Mouse (Mus musculus) embryonic facial prominence, embryonic 10.5 days (tissue): Measurements from ENCODE around the gene Pdgfd. TPM values are rescaled to one million over a fixed set of nuclear protein-coding genes. Genes with fewer than 3 reads are reported as not detected.
A peak's percentile ranks its signal among the peaks of the same experiment; 100 is the strongest.
"Not testable (repeated sequence)": the region's sequence is repeated elsewhere in the genome, so short reads cannot be mapped to it uniquely, and the experiment has no call there.

ENCODE experiments used
- DNase-seq: peaks from one replicate; pipeline ENCODE4 v3.0.0-alpha.2; 2017; ENCODE audit warnings: low spot score
- H3K27ac ChIP-seq: fragments of 300-500 bp; sonication (generic); replicated peaks from 2 replicates; pipeline ENCODE4 v1.5.1; 2016; ENCODE audit warnings: mild to moderate bottlenecking
- H3K27me3 ChIP-seq: fragments of 300-500 bp; sonication (generic); replicated peaks from 2 replicates; pipeline ENCODE4 v1.6.1; 2016; ENCODE audit warnings: low read depth, mild to moderate bottlenecking; ENCODE audit not compliant: poor library complexity, severe bottlenecking
- H3K36me3 ChIP-seq: fragments of 300-500 bp; sonication (generic); replicated peaks from 2 replicates; pipeline ENCODE4 v1.6.1; 2016; ENCODE audit warnings: mild to moderate bottlenecking, moderate library complexity
- H3K4me1 ChIP-seq: fragments of 300-500 bp; sonication (generic); 2 replicates; pipeline ENCODE4 v1.6.1; 2016
- H3K4me3 ChIP-seq: fragments of 300-500 bp; sonication (generic); 2 replicates; pipeline ENCODE4 v1.5.1; 2016; ENCODE audit warnings: mild to moderate bottlenecking, moderate library complexity
- H3K9me3 ChIP-seq: fragments of 300-500 bp; sonication (generic); 2 replicates; pipeline ENCODE4 v1.6.1; 2016; ENCODE audit warnings: mild to moderate bottlenecking
- WGBS: fragments of 180-500 bp; shearing (Covaris S2); methylation state at CpG from one replicate; pipeline ENCODE4 v1.1.7; 2016; 5-methylcytosine and 5-hydroxymethylcytosine counted together
- polyA plus RNA-seq: library from polyadenylated mRNA; unstranded; fragments of >200 nt; fragmentation: Nextera tagmentation; extraction: Ambion mirVana; gene quantifications from 2 replicates; pipeline ENCODE4 v1.2.1, GENCODE M21; 2016

Gene Pdgfd
- 3.5 and 4.0 TPM in 2 replicates for polyA plus RNA-seq

DNA sequence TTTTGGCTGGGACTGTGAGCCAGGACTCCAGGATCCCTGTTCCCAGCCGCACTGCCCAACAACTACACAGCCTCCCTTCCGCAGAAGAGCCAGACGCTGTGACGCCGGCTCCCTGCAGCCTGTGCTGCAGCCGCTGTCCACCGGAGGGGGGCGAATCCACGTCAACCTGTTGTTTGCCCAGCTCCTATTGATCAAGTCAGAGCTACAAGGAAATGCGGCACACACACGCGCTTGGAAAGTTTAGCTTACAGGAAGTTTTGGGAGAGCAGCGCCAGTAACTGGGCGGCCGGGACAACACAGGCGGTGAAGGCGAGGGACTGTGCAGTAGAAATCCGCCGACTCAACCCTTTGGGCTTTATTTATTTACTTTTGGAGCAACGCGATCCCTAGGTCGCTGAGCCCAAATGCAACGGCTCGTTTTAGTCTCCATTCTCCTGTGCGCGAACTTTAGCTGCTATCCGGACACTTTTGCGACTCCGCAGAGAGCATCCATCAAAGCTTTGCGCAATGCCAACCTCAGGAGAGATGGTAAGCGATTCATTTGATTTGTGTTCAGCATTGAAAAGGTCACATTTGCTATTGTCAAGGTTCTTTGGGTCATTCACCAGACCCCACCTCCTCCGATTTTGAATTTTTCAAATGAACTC, at the start of gene Pdgfd:
Gene Pdgfd (plus strand): TSS at position 194 of the 647 bp plus-strand sequence.
- peak within 1 kb of the TSS; percentile 79 for H3K27ac ChIP-seq

DNA sequence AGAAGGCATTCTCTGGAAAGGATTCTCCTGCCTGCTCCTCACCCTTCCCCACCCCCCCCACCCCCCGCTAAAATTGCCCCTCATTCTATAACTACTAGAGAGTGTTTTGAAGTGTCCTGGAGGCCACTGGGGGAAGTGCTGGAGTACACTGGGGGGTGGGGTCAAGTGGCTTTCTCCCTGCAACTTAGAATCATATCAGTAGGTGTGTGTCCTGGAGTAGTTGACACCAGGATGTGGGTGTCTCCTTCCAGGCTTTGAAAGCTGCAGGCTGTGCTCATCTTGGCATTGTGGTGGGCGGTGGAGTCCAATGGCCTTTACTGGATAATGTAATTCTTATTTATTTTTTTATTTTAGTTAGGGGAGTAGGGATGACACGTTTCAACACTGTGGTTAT, 651 bp downstream of the Pdgfd start:
- Histone ChIP-seq H3K27ac (peak overlapping the region; percentile 79; the same call in 1 of the 2 replicates), H3K27me3 (no peaks in the 10 kb centered on the region), H3K4me3 (peak overlapping the region; percentile 62), H3K9me3 (no peaks in the 10 kb centered on the region), H3K36me3 (no peaks in the 10 kb centered on the region), H3K4me1 (peaks cover 12% of the 10 kb centered on the region)
- DNase-seq = peak; percentile 40
- 49% methylated on average over 3 of the region's 3 CpGs for WGBS

More for the DNA sequence above, at the start of gene Pdgfd:
- 2% methylated on average over 32 of the region's 32 CpGs for WGBS
- no peaks in the 10 kb centered on the region for H3K27me3 ChIP-seq
- H3K4me3 ChIP-seq = peak within 1 kb of the TSS; percentile 62
- H3K9me3 ChIP-seq = no peaks in the 10 kb centered on the region
- H3K36me3 ChIP-seq = no peaks in the 10 kb centered on the region
- peaks cover 12% of the 10 kb centered on the region for H3K4me1 ChIP-seq
- DNase-seq = peak; percentile 87

DNA sequence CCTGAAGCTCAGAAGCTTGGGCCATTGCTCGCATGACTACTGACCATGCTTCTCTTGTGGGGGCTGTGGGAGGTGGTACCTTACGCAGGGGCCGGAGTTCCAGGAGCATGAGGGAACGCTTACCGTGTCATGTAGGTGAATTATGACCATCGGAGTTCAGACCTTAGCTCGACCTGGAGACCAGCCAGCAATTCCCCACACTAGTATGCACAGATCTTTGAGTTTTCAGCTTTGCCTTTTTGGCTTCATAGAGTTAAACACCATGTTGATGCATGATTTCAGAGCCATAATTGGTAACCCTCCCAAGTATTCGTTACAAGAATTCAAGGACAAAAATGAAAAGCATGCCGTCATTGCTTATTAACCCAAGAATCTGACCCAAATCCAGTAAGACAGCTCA, 2.6 kb downstream of the Pdgfd start:
- DNase-seq = no peak

DNA sequence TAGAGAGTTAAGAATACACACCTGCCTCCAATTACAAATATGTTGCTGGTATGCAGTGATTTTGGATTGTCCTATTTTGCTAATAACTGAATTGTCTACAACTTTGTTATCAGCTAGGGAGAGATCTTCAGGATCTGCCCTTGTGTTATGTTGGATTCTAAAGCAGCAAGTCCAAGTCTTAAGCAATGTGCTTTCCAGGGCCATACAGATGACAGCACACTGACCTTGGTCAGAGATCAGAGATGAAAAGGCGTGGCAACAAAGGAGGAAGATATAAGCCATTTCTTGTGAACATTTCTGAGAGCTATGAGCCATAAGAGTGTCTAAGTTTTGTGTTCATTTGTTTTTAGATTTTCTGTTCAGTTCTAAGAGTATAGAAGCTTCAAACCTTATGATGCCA, 4.9 kb downstream of the Pdgfd start:
- no peaks in the 10 kb centered on the region for H3K36me3 ChIP-seq
- no peak for DNase-seq
- H3K9me3 ChIP-seq = no peaks in the 10 kb centered on the region
- 85% methylated on average over 1 of the region's 1 CpGs for WGBS
- no peak overlapping the region for H3K4me3 ChIP-seq
- no peaks in the 10 kb centered on the region for H3K27me3 ChIP-seq
- H3K27ac ChIP-seq = no peak overlapping the region
- H3K4me1 ChIP-seq = peaks cover 8% of the 10 kb centered on the region

More for the DNA sequence above, 2.6 kb downstream of the Pdgfd start:
- Histone ChIP-seq H3K4me1 (peaks cover 12% of the 10 kb centered on the region), H3K27me3 (no peaks in the 10 kb centered on the region), H3K27ac (no peak overlapping the region), H3K9me3 (no peaks in the 10 kb centered on the region), H3K36me3 (no peaks in the 10 kb centered on the region), H3K4me3 (no peak overlapping the region)
- WGBS = 91% methylated on average over 9 of the region's 9 CpGs

DNA sequence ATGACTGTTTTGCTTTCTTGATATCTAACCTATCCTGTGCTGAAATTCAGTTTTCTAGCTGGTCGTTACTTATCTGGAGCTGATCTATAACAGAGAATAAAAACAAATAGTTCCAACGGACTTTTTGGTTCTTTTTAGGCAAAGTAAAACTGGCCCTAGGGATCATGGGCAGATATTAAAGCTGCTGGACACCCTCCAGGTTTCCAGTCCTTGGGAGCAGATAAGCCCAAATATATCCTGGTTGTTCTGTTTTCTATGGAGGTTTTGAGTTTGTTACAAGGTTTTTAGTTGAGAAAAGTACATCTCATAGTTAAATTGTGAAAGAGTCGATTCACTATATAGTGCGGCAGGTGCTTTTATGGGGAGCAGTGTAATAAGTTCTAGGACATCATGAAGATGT, 7.3 kb downstream of the Pdgfd start:
- no peak overlapping the region for H3K27ac ChIP-seq
- DNase-seq = no peak
- no peaks in the 10 kb centered on the region for H3K9me3 ChIP-seq
- WGBS = 89% methylated on average over 4 of the region's 4 CpGs
- H3K4me3 ChIP-seq = no peak overlapping the region
- H3K27me3 ChIP-seq = no peaks in the 10 kb centered on the region
- H3K4me1 ChIP-seq = no peaks in the 10 kb centered on the region
- no peaks in the 10 kb centered on the region for H3K36me3 ChIP-seq

DNA sequence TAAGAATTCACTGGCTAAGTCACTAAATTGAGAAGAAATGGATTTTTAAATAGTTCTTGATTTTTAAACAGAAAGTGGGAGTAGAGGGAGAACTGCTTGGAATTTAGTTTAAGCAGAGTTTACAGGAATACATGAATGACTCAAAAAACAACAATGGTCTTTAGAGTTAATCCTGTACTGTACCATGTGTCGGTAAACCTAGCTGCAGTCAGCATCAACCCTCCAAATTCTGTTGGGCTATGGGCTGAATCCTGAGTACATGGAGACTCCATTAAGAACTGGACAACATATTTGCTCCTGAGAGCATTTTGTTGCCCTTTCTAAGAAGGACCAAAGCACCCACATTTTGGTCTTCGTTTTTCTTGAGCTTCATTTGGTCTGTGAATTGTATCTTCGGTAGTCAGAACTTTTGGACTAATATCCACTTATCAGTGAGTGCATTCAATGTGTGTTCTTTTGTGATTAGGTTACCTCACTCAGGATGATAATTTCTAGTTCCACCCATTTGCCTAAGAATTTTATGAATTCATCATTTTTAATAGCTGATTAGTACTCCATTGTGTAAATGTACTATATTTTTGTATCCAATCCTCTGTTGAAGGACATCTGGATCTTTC, 14.0 kb downstream of the Pdgfd start:
- Histone ChIP-seq H3K9me3 (no peaks in the 10 kb centered on the region), H3K27ac (no peak overlapping the region), H3K4me3 (no peak overlapping the region), H3K36me3 (no peaks in the 10 kb centered on the region), H3K4me1 (no peaks in the 10 kb centered on the region), H3K27me3 (no peaks in the 10 kb centered on the region)
- WGBS = 89% methylated on average over 3 of the region's 3 CpGs
- no peak for DNase-seq

DNA sequence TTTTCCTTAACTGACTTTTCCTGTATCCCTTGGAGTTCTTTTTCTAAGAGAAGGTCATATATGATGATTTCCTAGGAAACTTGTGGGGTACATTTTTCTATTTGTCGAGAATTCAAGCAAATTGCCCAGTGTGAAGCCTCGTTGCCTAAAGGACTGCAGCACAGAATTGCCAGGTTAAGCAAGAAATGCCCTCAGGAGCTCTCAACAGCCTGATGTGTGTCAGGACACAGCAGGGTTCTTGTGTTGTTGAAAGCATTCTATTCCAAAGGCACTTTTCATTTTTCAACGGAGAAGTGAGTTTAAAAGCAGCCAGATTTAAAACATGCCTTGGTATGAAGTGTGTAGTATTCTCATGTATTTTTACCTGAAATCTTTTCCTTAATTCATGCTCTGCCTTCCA, 19.6 kb downstream of the Pdgfd start:
- Histone ChIP-seq H3K9me3 (no peaks in the 10 kb centered on the region), H3K4me1 (no peaks in the 10 kb centered on the region), H3K4me3 (no peak overlapping the region), H3K27ac (no peak overlapping the region), H3K27me3 (no peaks in the 10 kb centered on the region), H3K36me3 (no peaks in the 10 kb centered on the region)
- DNase-seq = no peak
- 16% methylated on average over 3 of the region's 3 CpGs for WGBS

DNA sequence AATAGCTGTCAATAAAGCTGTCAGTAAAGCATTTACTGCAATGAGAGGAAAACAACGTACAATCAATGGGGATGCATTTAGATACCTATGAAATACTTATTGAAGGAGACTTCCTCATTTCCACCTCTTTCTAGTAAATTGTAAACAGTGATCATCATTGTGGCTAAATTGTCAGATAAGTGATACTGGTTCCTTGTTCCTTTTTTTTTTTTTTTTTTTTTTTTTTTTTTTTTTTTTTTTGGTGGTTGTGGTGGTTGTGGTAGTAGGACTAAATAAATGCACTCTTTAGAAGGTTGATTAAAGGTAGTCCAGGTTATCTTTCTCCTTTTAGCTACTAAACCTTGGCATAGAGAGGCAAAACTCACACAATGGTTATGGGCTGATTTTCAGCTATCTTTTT, 25.0 kb downstream of the Pdgfd start:
- WGBS = 74% methylated on average over 1 of the region's 1 CpGs
- Histone ChIP-seq H3K9me3 (no peaks in the 10 kb centered on the region), H3K36me3 (no peaks in the 10 kb centered on the region), H3K27ac (no peak overlapping the region), H3K4me3 (no peak overlapping the region), H3K4me1 (no peaks in the 10 kb centered on the region), H3K27me3 (no peaks in the 10 kb centered on the region)
- DNase-seq = no peak

DNA sequence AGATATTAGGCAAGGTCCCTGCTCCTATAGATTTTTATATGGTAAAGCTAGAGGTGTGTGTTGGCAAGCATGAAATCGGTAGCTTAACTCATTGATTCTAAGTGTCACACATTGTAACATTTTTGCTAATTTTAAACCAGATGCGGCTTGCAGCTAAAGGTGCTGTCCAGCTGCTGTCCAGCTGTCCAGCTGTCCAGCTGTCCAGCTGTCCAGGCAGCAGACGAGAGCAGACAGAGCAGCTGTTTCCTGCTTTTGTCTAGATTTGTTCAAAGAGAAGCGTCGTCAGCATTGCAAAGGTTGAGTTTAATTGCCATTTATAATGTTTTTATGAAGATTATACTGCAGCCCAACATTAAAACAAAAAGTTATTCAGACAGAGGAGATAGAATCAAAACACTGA, 44.5 kb downstream of the Pdgfd start:
- Histone ChIP-seq H3K9me3 (no peaks in the 10 kb centered on the region), H3K4me3 (no peak overlapping the region), H3K27ac (no peak overlapping the region), H3K27me3 (no peaks in the 10 kb centered on the region), H3K4me1 (no peaks in the 10 kb centered on the region), H3K36me3 (no peaks in the 10 kb centered on the region)
- WGBS = 70% methylated on average over 5 of the region's 5 CpGs
- DNase-seq = no peak

DNA sequence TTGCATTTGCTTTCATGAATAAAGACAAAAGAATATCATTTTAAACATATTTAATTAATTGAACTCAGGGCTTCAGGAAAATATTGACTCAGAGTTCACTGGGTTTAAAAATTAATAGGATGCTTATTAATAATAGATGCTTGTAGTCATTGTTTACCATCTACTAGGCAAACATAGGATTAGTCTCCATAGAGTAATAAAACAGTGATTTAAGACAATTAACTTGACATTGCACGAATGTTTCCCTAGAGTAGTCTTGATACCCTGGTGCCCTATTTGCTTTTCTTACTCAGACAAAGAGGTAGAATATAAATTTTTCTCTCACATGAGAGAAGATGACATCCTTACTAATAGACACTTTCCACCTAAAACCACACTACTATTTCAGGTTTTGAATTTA, 49.1 kb downstream of the Pdgfd start:
- Histone ChIP-seq H3K27ac (no peak overlapping the region), H3K4me3 (no peak overlapping the region), H3K9me3 (no peaks in the 10 kb centered on the region), H3K4me1 (no peaks in the 10 kb centered on the region), H3K27me3 (no peaks in the 10 kb centered on the region), H3K36me3 (no peaks in the 10 kb centered on the region)
- no peak for DNase-seq
- 76% methylated on average over 1 of the region's 1 CpGs for WGBS

DNA sequence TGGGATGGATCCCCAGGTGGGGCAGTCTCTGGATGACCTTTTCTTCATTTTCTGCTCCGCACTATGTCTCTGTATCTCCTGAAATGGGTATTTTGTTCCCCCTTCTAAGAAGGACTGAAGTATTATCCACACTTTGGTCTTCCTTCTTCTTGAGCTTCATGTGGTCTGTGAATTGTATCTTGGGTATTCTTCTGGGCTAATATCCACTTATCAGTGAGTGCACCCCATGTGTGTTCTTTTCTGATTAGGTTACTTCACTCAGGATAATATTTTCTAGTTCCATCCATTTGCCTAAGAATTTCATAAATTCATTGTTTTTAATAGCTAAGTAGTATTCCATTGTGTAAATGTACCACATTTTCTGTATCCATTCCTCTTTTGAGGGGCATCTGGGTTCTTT, 67.6 kb downstream of the Pdgfd start:
- not testable (repeated sequence) for H3K36me3 ChIP-seq, H3K4me3 ChIP-seq, H3K27me3 ChIP-seq, H3K9me3 ChIP-seq, DNase-seq, H3K4me1 ChIP-seq, H3K27ac ChIP-seq
- WGBS = 98% methylated on average over 1 of the region's 1 CpGs

DNA sequence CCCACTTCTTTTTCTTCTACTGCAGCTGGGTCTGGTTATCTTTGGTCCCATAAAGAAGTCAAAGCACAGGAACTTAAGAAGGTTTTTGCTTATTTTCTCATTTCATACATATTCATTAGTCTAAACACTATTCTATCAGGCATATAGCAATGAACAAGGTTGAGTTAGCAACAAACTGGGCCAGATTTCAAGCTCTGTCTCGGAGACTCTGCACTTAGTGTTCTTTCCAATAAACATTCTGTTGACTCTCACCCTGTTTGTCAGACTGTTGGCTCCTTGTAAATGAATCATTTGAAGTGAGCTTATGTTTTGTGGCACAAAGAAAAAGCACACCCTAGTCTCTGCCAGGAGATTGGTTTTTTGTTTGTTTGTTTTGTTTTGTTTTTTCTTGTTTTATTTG, 81.9 kb downstream of the Pdgfd start:
- H3K4me1 ChIP-seq = no peaks in the 10 kb centered on the region
- no peak overlapping the region for H3K27ac ChIP-seq
- no peaks in the 10 kb centered on the region for H3K27me3 ChIP-seq
- H3K36me3 ChIP-seq = no peaks in the 10 kb centered on the region
- WGBS = 78% methylated on average over 1 of the region's 1 CpGs
- no peaks in the 10 kb centered on the region for H3K9me3 ChIP-seq
- no peak overlapping the region for H3K4me3 ChIP-seq
- DNase-seq = no peak

DNA sequence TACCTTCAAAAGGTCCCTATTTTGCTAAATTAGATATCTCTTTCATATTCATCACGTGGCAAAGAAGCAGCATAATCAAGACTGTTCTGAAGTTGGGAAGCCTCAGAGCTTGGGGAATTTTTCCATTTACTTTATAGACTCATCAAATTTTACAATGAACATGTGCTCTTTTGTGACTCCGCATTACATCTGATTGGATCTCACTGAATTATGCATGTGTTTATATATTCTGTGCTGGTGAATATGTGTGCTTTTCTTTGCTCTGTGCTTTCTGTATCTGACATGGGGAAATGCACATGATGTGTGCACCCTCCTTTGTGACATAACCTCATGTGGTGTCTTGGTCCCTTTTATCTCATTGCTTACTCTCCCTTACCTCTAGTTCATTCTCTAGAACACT, 83.6 kb downstream of the Pdgfd start:
- Histone ChIP-seq H3K27me3 (no peaks in the 10 kb centered on the region), H3K4me1 (no peaks in the 10 kb centered on the region), H3K36me3 (no peaks in the 10 kb centered on the region), H3K27ac (no peak overlapping the region), H3K4me3 (no peak overlapping the region), H3K9me3 (no peaks in the 10 kb centered on the region)
- WGBS = 85% methylated on average over 2 of the region's 2 CpGs
- no peak for DNase-seq
